Mouse (Mus musculus) megakaryocyte, embryonic 14.5 days (primary cell): ENCODE data around the gene Gabrg3.

Experiments used
- FLI1 ChIP-seq: IDR thresholded peaks from 2 replicates; pipeline ENCODE4 v1.6.1; 2012; ENCODE audit warnings: low read length, inconsistent platforms, mixed read lengths
- GATA1 ChIP-seq: IDR thresholded peaks from 3 replicates; pipeline ENCODE4 v1.6.1; 2012; ENCODE audit warnings: mixed read lengths, low read length, inconsistent platforms, borderline replicate concordance

DNA sequence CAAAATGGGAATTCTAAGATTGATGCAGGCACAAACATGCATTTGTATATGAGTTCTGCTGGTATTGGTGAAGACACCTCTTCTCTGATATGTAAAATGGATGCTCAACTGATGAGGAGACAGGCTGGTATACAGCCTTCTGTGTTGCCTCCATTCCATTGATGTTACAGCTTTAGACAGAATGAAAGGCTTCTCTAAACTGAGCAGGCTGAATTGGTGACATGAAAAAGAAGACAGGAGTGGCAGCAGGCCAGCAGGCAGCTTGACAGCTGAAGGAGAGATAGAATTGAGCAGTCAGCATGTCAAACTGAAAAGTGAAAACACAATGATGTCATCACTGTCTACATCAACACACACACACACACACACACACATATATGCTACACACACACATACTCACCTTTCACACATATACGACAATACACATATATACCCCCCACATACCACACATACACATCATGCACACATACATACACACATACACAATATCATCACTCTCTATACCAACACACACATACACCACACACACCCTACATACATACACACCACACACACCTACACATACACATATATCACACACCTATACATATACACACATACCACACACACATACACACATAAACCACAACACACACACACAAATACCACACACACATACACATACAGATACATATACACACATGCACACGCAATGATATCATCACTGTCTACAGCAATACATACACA lies 315.4 kb downstream of the Gabrg3 start:
- TF ChIP-seq GATA1 (no peak), FLI1 (no peak)
